Mouse (Mus musculus) CD8-positive naive resting alpha-beta T cell, adult 2 months (primary cell): ENCODE results near the gene Grb7.
A peak's percentile ranks its signal among the peaks of the same experiment; 100 is the strongest.

Experiments used
- DNase-seq, 2 experiments: peaks; one replicate each; pipeline ENCODE4 v3.0.0; 2022; ENCODE audit warnings: low read depth in 2 of 2, low spot score in 2 of 2

Grb7 gene

GRCm38 (mm10) chr11:98445238-98445637 is 956 bp upstream of the Grb7 start:
- no peak for DNase-seq

DNA sequence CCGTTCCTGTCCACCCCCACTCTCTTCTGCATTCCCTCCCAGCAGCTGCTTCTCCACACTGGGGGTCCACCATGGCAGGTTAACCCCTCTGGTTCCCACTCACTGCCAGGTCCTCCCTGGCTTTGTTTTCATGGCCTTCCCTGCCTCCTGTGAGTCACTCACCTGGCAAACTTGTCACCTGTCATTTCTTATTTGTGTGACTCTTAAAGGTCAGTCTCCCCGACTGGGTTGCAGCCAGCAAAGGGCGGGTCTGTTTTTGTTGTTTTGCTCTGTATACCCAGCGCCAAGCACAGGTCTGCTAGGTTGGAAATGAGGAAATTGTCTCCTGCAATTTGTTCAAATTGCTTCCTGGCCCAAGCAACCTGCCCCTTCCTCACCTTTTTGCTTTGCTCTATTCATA is 515 bp upstream of the Grb7 start:
- DNase-seq = no peak

DNA sequence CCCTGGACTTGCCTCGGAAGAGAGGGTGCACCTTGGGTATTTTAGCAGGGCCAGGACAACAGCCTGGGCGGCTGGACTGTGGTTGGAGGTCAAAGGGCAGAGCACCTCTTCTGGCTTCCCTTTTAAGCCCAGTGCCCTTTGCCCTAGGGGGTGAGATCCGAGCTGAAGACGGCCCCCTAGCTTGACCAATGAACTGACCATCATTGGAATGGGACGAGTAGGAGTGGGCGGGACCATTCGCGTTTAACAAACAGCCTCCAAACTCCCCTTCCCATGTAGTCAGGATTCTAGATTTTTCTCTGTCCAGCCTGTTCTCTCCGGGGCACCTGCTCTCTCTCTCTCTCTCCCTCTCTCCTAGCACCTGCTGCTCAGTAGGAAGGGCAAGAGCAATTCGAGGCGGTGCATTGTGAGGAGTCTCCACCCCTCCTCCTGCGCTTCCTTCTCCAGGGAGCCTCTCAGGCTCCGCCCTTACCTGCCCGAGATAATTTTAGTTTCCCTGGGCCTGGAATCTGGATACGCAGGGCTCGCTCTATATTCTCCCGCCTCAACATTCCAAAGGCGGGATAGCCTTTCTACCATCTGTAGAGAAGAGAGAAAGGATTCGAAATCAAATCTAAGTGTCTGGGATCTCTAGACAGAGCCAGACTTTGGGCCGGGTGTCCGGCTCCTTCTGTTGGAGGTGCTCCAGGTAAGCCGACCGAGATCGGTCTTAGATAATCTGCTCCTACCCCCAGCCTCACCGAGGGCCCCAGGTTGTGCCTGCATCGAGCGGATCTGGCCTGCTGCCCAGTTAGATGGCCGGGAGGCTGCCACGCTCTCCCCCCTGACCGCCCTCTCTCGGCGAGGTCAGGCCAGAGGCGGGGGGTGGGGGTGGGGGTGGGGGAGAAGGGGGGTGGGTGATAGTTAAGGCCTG is 624 bp downstream of the Grb7 start:
- DNase-seq = no peak

DNA sequence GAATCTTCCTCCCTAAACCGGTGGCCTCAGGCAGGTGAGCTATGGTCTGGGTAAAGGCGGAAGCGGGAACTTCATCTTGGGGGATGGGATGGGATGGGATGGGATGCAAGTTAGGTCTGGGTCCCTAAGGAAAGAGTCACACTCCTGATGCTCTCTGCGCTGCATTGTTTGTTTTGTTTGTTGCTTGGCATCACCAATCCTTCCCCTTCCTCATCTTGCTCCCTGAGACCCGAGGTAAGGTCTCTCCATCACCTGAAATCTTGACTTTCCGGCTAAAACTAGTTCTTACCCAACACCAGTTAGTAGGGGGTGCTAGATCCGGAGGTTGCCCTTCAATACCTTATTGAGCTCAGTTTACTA is 1.3 kb downstream of the Grb7 start:
- DNase-seq = no peak

GRCm38 (mm10) chr11:98448191-98448790 is 2.1 kb downstream of the Grb7 start:
- DNase-seq = no peak

GRCm38 (mm10) chr11:98449419-98449818 is 3.2 kb downstream of the Grb7 start:
- no peak for DNase-seq

- DNase-seq = no peak
Observed at GRCm38 (mm10) chr11:98449921-98450771, 4.0 kb downstream of the Grb7 start.

DNA sequence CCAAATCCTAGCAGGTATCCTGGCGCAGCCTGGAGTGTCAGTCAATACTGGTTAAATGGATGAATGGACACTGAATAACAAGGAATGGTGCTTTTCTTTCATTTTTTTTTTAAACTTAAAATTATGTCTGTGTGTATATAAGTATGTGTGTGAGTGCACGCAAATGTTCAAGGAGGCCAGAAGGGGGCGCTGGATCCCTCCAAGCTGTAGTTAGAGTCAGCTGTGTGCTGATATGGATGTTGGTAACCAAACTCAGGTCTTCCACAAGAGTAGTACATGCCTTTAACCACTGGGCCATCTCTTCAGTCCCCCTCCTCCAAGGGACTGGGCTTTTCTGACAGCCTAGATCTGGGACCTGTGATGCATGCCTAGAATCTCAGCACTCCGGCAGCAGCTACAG is 9.3 kb downstream of the Grb7 start:
- DNase-seq = peak in 1 of 2 experiments; percentile 33

- no peak for DNase-seq
Observed at GRCm38 (mm10) chr11:98456545-98456944, 10.4 kb downstream of the Grb7 start.

DNA sequence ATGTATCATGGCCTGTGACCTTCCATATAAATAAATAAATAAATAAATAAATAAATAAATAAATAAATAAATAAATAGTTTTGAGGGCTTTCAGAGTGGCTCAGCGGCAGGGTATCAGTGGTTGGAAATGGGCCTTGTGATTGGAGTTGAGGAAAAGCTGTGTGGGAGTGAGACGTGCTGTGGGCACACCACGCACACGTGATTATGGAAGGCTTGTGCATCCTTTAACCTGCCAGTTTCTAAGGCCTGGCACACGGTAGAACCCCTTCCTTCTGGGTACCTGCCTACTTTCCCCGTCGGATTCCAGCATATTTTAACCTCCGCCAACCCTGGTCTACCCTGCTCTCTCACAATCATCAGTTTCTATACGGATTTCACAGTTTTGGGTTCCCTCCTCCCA is 10.8 kb downstream of the Grb7 start:
- DNase-seq = no peak

- DNase-seq = peak; percentile 96 to 97
Observed at GRCm38 (mm10) chr11:98457367-98458120, 11.3 kb downstream of the Grb7 start.

DNA sequence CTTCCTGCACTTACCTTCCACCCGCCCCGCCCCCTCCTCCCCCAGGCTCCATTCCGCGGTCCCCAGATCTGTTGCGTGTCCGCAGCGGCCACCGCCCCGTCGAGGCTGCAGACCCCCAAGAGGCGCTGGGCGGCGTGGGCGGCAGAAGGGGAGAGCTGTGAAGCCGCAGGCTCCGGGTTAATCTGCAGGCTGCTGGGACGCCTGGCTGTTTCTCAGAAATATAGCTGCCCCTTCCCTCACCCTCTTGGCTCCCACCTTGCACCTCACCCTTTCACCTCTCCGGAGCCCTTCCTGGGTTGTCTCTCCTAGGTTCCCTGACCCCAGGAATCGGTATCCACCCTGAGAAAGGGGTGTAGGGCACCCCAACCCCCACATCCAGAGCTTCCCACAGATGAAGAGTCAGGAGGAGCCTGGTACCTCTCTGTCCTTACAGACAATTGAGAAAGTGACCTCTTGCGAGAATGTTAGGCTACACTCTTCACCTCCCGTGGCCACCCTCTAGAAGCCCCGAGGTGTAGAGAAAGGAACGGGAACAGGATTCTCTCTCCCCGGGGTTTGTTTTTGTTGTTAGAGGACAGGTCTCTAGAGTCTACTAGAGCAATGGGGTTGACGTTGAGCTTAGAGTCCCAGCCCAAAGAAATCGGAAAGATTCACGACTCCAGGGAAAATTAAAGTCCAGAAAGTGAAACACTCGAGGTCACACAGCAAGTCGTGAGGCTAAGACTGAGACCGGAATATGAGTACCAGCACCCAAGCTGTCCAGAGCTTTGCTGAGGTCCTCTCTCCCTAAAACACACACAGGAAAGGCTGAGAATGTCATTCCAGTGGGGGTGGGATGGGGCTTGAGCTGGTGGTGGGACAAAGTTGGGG is 12.2 kb downstream of the Grb7 start:
- DNase-seq = no peak

GRCm38 (mm10) chr11:98459071-98459741 is 13.0 kb downstream of the Grb7 start:
- no peak for DNase-seq

DNA sequence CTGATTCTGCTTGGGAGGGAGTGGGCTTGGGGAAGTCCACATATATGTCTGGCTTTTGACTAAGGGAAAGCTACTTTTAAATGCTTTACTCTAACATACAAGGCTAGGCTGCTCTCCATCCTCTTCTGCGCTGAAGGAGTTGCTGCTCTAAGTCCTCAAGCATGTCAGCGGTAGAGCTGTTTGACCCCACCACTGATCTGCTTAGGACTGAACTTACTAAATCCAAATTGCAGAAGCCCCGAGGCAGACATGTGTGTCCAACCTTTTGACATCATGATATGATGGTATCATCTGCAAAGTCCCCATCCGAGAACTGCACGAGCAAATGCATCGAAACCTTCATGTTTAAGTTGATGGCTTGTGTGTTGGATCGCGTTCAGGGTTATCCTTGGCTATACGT is 13.7 kb downstream of the Grb7 start:
- DNase-seq = no peak

DNA sequence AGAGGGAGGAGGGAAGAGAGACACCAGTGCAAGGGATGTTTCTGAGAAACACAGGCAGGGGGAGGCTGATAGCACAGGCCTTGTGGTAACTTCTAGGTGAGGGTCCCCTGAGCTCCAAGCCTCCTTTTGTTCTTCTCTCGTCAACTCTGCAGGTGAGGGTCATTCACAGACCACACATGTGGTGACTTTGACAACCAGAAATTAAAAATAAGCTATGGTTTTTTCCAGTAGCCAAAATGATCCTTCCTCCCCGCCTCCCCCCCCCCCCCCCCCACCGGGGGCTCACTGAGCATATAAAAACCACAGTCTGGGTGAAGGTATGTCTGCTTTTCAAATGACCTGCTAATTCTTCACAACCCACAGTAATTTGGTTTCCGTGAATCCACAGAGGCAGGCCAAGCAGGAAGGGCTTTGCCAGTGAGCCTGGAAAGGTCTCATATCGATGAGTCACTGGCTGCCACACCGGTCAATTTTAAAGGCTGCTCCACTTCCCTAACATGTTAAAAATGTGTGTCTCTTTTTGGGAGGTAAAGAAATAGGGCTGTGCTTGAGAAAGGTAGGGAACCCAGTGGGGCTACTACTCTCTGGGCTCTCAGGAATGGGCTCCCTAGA is 15.0 kb downstream of the Grb7 start:
- DNase-seq = no peak

GRCm38 (mm10) chr11:98462255-98462654 is 16.1 kb downstream of the Grb7 start:
- DNase-seq = no peak

DNA sequence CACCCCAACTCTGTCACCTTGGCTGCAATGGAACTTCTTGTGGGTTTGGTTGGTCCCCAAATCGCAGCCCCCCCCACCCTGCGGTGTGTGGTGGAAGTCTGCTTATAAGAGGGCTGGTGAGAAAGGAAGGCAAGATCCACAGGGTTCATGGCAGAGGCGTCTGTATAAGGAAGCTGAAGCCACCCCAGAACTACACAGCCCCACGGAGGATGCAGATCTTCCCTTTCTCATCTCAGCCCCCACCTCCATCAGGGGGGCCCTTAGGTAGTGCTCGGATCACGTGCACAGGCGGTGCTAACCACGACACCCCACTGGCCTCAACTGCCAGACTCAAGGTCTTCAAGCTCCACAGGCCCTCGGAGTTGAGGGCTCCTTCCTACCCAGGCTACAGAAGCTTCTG is 17.7 kb downstream of the Grb7 start:
- peak; percentile 28 to 59 for DNase-seq

- DNase-seq = peak in 1 of 2 experiments; percentile 50
Observed at GRCm38 (mm10) chr11:98464516-98464915, 18.3 kb downstream of the Grb7 start.
